ENCODE assay signal across 17 mouse cellular contexts in genomic region chr2:31495046-31495476, GRCm38 (mm10). TPM values are rescaled to one million over a fixed set of nuclear protein-coding genes. Genes with fewer than 3 reads are reported as not detected.
A peak's percentile ranks its signal among the peaks of the same experiment; 100 is the strongest.
DNase-seq lines count a peak whose midpoint lies in the region; ATAC-seq and TF ChIP-seq lines count a peak whose summit lies in the region.
"Had no signal": no experiment of that assay in that cellular context is flagged by ENCODE, and none has a peak within 500 bp of the region (broad histone marks: within the 10 kb centered on the region; RNA-seq: fewer than 3 reads in every experiment).

No protein-coding gene starts in this region.

- WGBS in midbrain, embryonic 10.5 days = 43% methylated on average over 13 of the region's 13 CpGs
- WGBS in midbrain, embryonic 15.5 days = 25% methylated on average over 13 of the region's 13 CpGs
- WGBS in hindbrain, embryonic 12.5 days = 19% methylated on average over 12 of the region's 13 CpGs
- 26% methylated on average over 13 of the region's 13 CpGs for WGBS in midbrain, embryonic 16.5 days

- H3K27ac ChIP-seq in midbrain, embryonic 10.5 days (replicated peaks) = peak overlapping the region; percentile 57
- H3K27ac ChIP-seq in midbrain, embryonic 15.5 days = no peak overlapping the region
- peak overlapping the region; percentile 45; the same call in 1 of the 2 replicates for H3K27ac ChIP-seq in hindbrain, embryonic 12.5 days
- no peak overlapping the region for H3K27ac ChIP-seq in midbrain, embryonic 16.5 days (ENCODE audit: low read length)
- no peak overlapping the region for H3K27ac ChIP-seq in layer of hippocampus, adult 2 months
- no peak overlapping the region for H3K27ac ChIP-seq in gastrocnemius, adult 2 months
- H3K27ac ChIP-seq: embryonic facial prominence, embryonic 15.5 days; limb, embryonic 15.5 days; lung, embryonic 15.5 days had no signal

- peaks cover 100% of the 10 kb centered on the region for H3K27me3 ChIP-seq in midbrain, embryonic 10.5 days (ENCODE audit: low read depth, poor library complexity, severe bottlenecking)
- peaks cover 65% of the 10 kb centered on the region for H3K27me3 ChIP-seq in midbrain, embryonic 15.5 days (replicated peaks)
- H3K27me3 ChIP-seq in hindbrain, embryonic 12.5 days = peaks cover 88% of the 10 kb centered on the region
- H3K27me3 ChIP-seq in midbrain, embryonic 16.5 days (ENCODE audit: control insufficient read depth, insufficient read depth, low read depth, low read length) = peaks cover 42% of the 10 kb centered on the region
- H3K27me3 ChIP-seq: limb, embryonic 15.5 days; lung, embryonic 15.5 days had no signal

- TF ChIP-seq CTCF in layer of hippocampus, adult 2 months (conservative IDR thresholded peaks at IDR 0.05) = no peak
- no peak for TF ChIP-seq CTCF in gastrocnemius, adult 2 months (IDR thresholded peaks at IDR 0.05)

- H3K36me3 ChIP-seq in midbrain, embryonic 10.5 days = no peaks in the 10 kb centered on the region
- H3K36me3 ChIP-seq in midbrain, embryonic 15.5 days (replicated peaks) = no peaks in the 10 kb centered on the region
- H3K36me3 ChIP-seq in hindbrain, embryonic 12.5 days = no peaks in the 10 kb centered on the region
- H3K36me3 ChIP-seq in midbrain, embryonic 16.5 days (ENCODE audit: control insufficient read depth, insufficient read depth, low read length) = no peaks in the 10 kb centered on the region
- H3K36me3 ChIP-seq: embryonic facial prominence, embryonic 15.5 days; heart, embryonic 12.5 days; limb, embryonic 15.5 days; lung, embryonic 15.5 days had no signal

- peak; percentile 57 for DNase-seq in midbrain, embryonic 10.5 days (ENCODE audit: low spot score)
- DNase-seq in layer of hippocampus, adult 2 months (ENCODE audit: low spot score in 2 of 2) = no peak
- DNase-seq in adrenal gland, postnatal 36 days = no peak
- no peak for DNase-seq in kidney, postnatal 25 days
- DNase-seq in gastrocnemius, adult 2 months = no peak
- DNase-seq: cerebellum, adult 9-11 months; kidney, postnatal 14 days; thymus, postnatal 36 days had no signal

- 0 out of 2 replicates have a peak overlapping the region, but pooled peaks have one; percentile 21 for H3K4me3 ChIP-seq in midbrain, embryonic 10.5 days
- no peak overlapping the region for H3K4me3 ChIP-seq in midbrain, embryonic 15.5 days
- no peak overlapping the region for H3K4me3 ChIP-seq in hindbrain, embryonic 12.5 days
- no peak overlapping the region for H3K4me3 ChIP-seq in midbrain, embryonic 16.5 days (ENCODE audit: low read depth, low read length)
- H3K4me3 ChIP-seq in layer of hippocampus, adult 2 months = no peak overlapping the region
- H3K4me3 ChIP-seq in gastrocnemius, adult 2 months = no peak overlapping the region
- H3K4me3 ChIP-seq: embryonic facial prominence, embryonic 15.5 days; heart, embryonic 12.5 days; limb, embryonic 15.5 days; lung, embryonic 15.5 days; megakaryocyte, embryonic 14.5 days had no signal

- intact Hi-C loops in gastrocnemius, adult 2 months (cut with DNase I) = no loop called here

- H3K9me3 ChIP-seq in midbrain, embryonic 10.5 days (replicated peaks) = 0 out of 2 replicates have a peak, but pooled peaks cover 4% of the 10 kb centered on the region
- no peaks in the 10 kb centered on the region for H3K9me3 ChIP-seq in midbrain, embryonic 15.5 days
- no peaks in the 10 kb centered on the region for H3K9me3 ChIP-seq in hindbrain, embryonic 12.5 days (replicated peaks)
- no peaks in the 10 kb centered on the region for H3K9me3 ChIP-seq in midbrain, embryonic 16.5 days (replicated peaks; ENCODE audit: control insufficient read depth, low read length, poor library complexity, severe bottlenecking)
- H3K9me3 ChIP-seq: embryonic facial prominence, embryonic 15.5 days; heart, embryonic 12.5 days; limb, embryonic 15.5 days; lung, embryonic 15.5 days had no signal

- peaks cover 74% of the 10 kb centered on the region for H3K4me1 ChIP-seq in midbrain, embryonic 10.5 days
- peaks cover 36% of the 10 kb centered on the region for H3K4me1 ChIP-seq in midbrain, embryonic 15.5 days
- H3K4me1 ChIP-seq in hindbrain, embryonic 12.5 days = peaks cover 74% of the 10 kb centered on the region
- peaks cover 21% of the 10 kb centered on the region for H3K4me1 ChIP-seq in midbrain, embryonic 16.5 days (ENCODE audit: control insufficient read depth, insufficient read depth, low read length)
- H3K4me1 ChIP-seq: heart, embryonic 12.5 days; lung, embryonic 15.5 days; megakaryocyte, embryonic 14.5 days had no signal

- no peak for ATAC-seq in midbrain, embryonic 15.5 days (replicated peaks)
- ATAC-seq in hindbrain, embryonic 12.5 days (ENCODE audit: low FRiP score) = peak; percentile 48
- ATAC-seq in midbrain, embryonic 16.5 days = no peak
- ATAC-seq: activated CD4-positive, CD25-positive, alpha-beta regulatory T cell, adult 4 months had no signal

- no peak overlapping the region for H3K4me2 ChIP-seq in midbrain, embryonic 15.5 days
- H3K4me2 ChIP-seq in hindbrain, embryonic 12.5 days (replicated peaks) = peak overlapping the region; percentile 21; the same call in 1 of the 2 replicates
- no peak overlapping the region for H3K4me2 ChIP-seq in midbrain, embryonic 16.5 days (ENCODE audit: low read length)
- H3K4me2 ChIP-seq: embryonic facial prominence, embryonic 15.5 days; heart, embryonic 12.5 days; limb, embryonic 15.5 days; lung, embryonic 15.5 days had no signal

- H3K9ac ChIP-seq in midbrain, embryonic 15.5 days = no peak overlapping the region
- H3K9ac ChIP-seq in hindbrain, embryonic 12.5 days = no peak overlapping the region
- H3K9ac ChIP-seq in midbrain, embryonic 16.5 days (ENCODE audit: low read depth, low read length) = peak overlapping the region; percentile 25; the same call in 1 of the 2 replicates
- H3K9ac ChIP-seq: embryonic facial prominence, embryonic 15.5 days; heart, embryonic 12.5 days; limb, embryonic 15.5 days; lung, embryonic 15.5 days had no signal

RNA-seq across cellular contexts. Expression of gene Ass1, which starts 25.1 kb away (rescaled TPM):
- polyA plus RNA-seq in midbrain, embryonic 10.5 days (2016; fragmentation: Nextera tagmentation; extraction: Ambion mirVana) = 11.4 and 13.3 TPM in 2 replicates
- 7.6 and 9.4 TPM in 2 replicates for polyA plus RNA-seq in midbrain, embryonic 15.5 days (2015; fragmentation: Nextera tagmentation; extraction: Ambion mirVana)
- 7.2 and 7.7 TPM in 2 replicates for polyA plus RNA-seq in hindbrain, embryonic 12.5 days (2016; fragmentation: Nextera tagmentation; extraction: Ambion mirVana)
- polyA plus RNA-seq in midbrain, embryonic 16.5 days (2015; fragmentation: Nextera tagmentation; extraction: Ambion mirVana) = 10.3 and 12.0 TPM in 2 replicates
- total RNA-seq in layer of hippocampus, adult 2 months (2021) = 10 to 100 TPM; 27.5 to 27.7 TPM
- total RNA-seq in adrenal gland, postnatal 36 days (2021) = 10 to 100 TPM; 22.6 to 37.2 TPM
- 1 to 10 TPM; 2.6 to 3.9 TPM for total RNA-seq in gastrocnemius, adult 2 months (2021)

Comparison
In these comparisons a context has a peak if more than half of its experiments do, and no peak if none do; other contexts are left out.
1. H3K27ac ChIP-seq: peak in midbrain, embryonic 10.5 days (single experiment) and hindbrain, embryonic 12.5 days (single experiment); none in midbrain, embryonic 15.5 days (single experiment), midbrain, embryonic 16.5 days (single experiment), layer of hippocampus, adult 2 months (single experiment) and gastrocnemius, adult 2 months (single experiment).